Mouse (Mus musculus): Measurements from ENCODE around the gene Sgms2. TPM values are rescaled to one million over a fixed set of nuclear protein-coding genes. Genes with fewer than 3 reads are reported as not detected.

The Sgms2 gene
- polyA plus RNA-seq, 1 experiment: 0.51 TPM

DNA sequence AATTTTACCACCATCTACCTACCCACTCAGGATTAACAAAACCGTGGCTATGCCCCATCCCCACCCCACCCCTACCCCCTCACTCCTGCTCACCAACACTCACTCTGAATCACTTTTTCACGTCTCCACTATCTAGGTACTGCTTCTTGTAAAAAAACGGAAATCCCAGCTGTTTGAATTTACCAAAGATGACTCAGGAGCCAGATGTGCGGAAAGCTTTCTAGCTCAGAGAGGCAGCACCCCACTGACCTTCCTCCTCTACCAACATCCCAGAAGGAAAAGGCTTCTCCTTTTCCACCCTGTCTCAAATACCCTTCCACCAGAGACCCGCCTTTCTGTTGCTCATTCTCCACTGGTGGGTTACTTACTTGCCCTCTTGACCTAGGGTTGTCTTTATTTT is 135.2 kb downstream of the Sgms2 start:
- 69% methylated on average over 5 of the region's 5 CpGs for WGBS
- no peaks in the 10 kb centered on the region for H3K36me3 ChIP-seq (ENCODE audit: control insufficient read depth, insufficient read depth, low read length)
- H3K27me3 ChIP-seq (ENCODE audit: control insufficient read depth, insufficient read depth, low read length): no peaks in the 10 kb centered on the region
- H3K27ac ChIP-seq (ENCODE audit: insufficient read depth, low read length): no peak overlapping the region
- TF ChIP-seq CTCF (IDR thresholded peaks at IDR 0.05; ENCODE audit: extremely low read depth, insufficient read depth, insufficient read length, insufficient replicate concordance) (no peak), POLR2A (IDR thresholded peaks at IDR 0.05; ENCODE audit: low read depth, low read length) (no peak)
- H3K4me3 ChIP-seq (ENCODE audit: extremely low read depth, insufficient read depth, insufficient read length): no peak overlapping the region
- no peak for DNase-seq (ENCODE audit: low read depth in 1 of 2, low spot score in 2 of 2)
- no peaks in the 10 kb centered on the region for H3K4me1 ChIP-seq (ENCODE audit: control insufficient read depth, insufficient read depth, insufficient read length)

DNA sequence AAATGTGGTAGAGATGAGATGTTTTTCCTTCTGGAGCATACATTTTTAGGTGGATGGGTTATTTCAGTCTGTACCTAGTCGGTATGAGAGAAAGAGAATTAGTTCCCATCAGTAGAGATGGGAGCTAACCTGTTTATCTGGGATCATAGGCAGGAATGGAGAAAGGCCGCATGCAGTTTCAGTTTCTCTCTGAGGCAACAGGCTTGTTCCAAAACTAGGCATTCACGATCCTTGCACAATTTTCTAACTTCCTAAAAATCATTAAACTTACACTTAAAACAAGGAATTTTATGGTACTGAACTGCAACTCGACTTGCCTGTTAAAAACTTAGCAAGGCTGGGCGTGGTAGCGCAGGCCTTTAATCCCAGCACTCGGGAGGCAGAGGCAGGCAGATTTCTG is 140.7 kb downstream of the Sgms2 start:
- WGBS: 85% methylated on average over 7 of the region's 7 CpGs
- H3K27ac ChIP-seq (ENCODE audit: insufficient read depth, low read length): no peak overlapping the region
- DNase-seq (ENCODE audit: low read depth in 1 of 2, low spot score in 2 of 2): no peak
- H3K36me3 ChIP-seq (ENCODE audit: control insufficient read depth, insufficient read depth, low read length): no peaks in the 10 kb centered on the region
- no peak overlapping the region for H3K4me3 ChIP-seq (ENCODE audit: extremely low read depth, insufficient read depth, insufficient read length)
- H3K4me1 ChIP-seq (ENCODE audit: control insufficient read depth, insufficient read depth, insufficient read length): no peaks in the 10 kb centered on the region
- H3K27me3 ChIP-seq (ENCODE audit: control insufficient read depth, insufficient read depth, low read length): no peaks in the 10 kb centered on the region
- no peak for TF ChIP-seq POLR2A (IDR thresholded peaks at IDR 0.05; ENCODE audit: low read depth, low read length)
- no peak for TF ChIP-seq CTCF (IDR thresholded peaks at IDR 0.05; ENCODE audit: extremely low read depth, insufficient read depth, insufficient read length, insufficient replicate concordance)

- no peak overlapping the region for H3K27ac ChIP-seq (ENCODE audit: insufficient read depth, low read length)
- DNase-seq (ENCODE audit: low read depth in 1 of 2, low spot score in 2 of 2): no peak
- no peak for TF ChIP-seq CTCF (IDR thresholded peaks at IDR 0.05; ENCODE audit: extremely low read depth, insufficient read depth, insufficient read length, insufficient replicate concordance)
- WGBS: 92% methylated on average over 6 of the region's 6 CpGs
- H3K36me3 ChIP-seq (ENCODE audit: control insufficient read depth, insufficient read depth, low read length): no peaks in the 10 kb centered on the region
- H3K27me3 ChIP-seq (ENCODE audit: control insufficient read depth, insufficient read depth, low read length): no peaks in the 10 kb centered on the region
- H3K4me1 ChIP-seq (ENCODE audit: control insufficient read depth, insufficient read depth, insufficient read length): no peaks in the 10 kb centered on the region
- H3K4me3 ChIP-seq (ENCODE audit: extremely low read depth, insufficient read depth, insufficient read length): no peak overlapping the region
Measured at GRCm38 (mm10) chr3:131349013-131349412, 142.2 kb downstream of the Sgms2 start.

GRCm38 (mm10) chr3:131348579-131348950 is 142.6 kb downstream of the Sgms2 start:
- H3K27ac ChIP-seq (ENCODE audit: insufficient read depth, low read length): no peak overlapping the region
- 77% methylated on average over 3 of the region's 3 CpGs for WGBS
- no peaks in the 10 kb centered on the region for H3K4me1 ChIP-seq (ENCODE audit: control insufficient read depth, insufficient read depth, insufficient read length)
- TF ChIP-seq POLR2A (IDR thresholded peaks at IDR 0.05; ENCODE audit: low read depth, low read length): no peak
- TF ChIP-seq CTCF (IDR thresholded peaks at IDR 0.05; ENCODE audit: extremely low read depth, insufficient read depth, insufficient read length, insufficient replicate concordance): no peak
- no peak overlapping the region for H3K4me3 ChIP-seq (ENCODE audit: extremely low read depth, insufficient read depth, insufficient read length)
- no peaks in the 10 kb centered on the region for H3K27me3 ChIP-seq (ENCODE audit: control insufficient read depth, insufficient read depth, low read length)
- no peak for DNase-seq (ENCODE audit: low read depth in 1 of 2, low spot score in 2 of 2)
- no peaks in the 10 kb centered on the region for H3K36me3 ChIP-seq (ENCODE audit: control insufficient read depth, insufficient read depth, low read length)

DNA sequence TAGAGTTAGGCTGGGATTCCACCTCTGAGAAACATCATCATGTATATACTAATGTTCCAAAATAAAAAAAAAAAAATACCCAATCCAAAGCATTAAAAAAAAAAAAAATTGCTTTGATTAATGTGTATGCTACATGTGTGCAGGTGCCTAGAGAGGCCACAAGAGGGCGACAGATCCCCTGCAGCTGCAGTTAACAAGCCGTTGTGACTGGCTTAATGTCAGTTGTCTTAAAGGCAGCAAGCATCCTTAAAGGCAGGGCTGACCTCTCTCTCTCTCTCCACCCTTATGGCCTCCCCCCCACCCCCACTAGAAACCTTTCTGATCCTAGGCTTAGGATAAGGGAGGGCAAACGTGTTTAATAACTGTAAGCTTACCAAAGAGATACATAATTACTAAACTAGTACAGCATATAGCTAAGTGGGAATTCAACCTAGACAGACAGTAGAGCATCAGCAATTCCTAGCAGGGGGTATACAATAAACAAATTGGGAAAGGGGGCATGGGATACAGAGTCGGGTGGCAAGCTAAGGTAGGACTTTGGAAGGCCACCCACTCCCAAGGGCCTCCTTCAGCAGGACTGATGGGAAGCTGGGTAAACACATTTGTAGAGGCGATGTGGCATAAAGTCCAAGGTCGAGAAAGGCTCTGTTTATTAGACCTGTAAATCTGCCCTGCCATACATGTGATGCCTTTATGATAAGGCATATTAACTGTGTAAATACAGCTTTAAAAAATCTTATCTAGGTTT is 143.2 kb downstream of the Sgms2 start:
- WGBS: 64% methylated on average over 6 of the region's 6 CpGs
- TF ChIP-seq POLR2A (IDR thresholded peaks at IDR 0.05; ENCODE audit: low read depth, low read length) (no peak), CTCF (IDR thresholded peaks at IDR 0.05; ENCODE audit: extremely low read depth, insufficient read depth, insufficient read length, insufficient replicate concordance) (peak; percentile 19; the same call in 1 of the 2 replicates)

DNA sequence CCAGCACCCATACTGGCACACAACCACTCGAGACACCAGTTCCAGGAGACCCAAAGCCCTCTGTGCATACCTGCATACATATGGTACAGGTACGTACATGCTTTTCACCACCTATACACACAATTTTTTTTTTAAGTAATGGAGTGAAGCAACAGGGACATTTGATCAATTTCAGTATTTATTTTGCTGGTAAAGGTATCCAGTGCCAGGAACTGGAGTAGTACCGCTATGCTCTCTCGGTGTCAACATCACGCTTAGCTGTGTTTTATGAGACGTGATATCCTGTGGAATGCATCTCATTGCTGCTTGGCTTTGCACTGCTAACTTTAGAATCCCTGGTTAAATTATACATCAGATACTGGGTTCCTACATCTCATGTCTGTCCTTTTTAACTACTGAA is 145.3 kb downstream of the Sgms2 start:
- H3K27me3 ChIP-seq (ENCODE audit: control insufficient read depth, insufficient read depth, low read length): no peaks in the 10 kb centered on the region
- WGBS: 93% methylated on average over 6 of the region's 6 CpGs
- TF ChIP-seq POLR2A (IDR thresholded peaks at IDR 0.05; ENCODE audit: low read depth, low read length): no peak
- no peak for TF ChIP-seq CTCF (IDR thresholded peaks at IDR 0.05; ENCODE audit: extremely low read depth, insufficient read depth, insufficient read length, insufficient replicate concordance)

More for the DNA sequence above, 143.2 kb downstream of the Sgms2 start:
- H3K27ac ChIP-seq (ENCODE audit: insufficient read depth, low read length): no peak overlapping the region
- H3K4me3 ChIP-seq (ENCODE audit: extremely low read depth, insufficient read depth, insufficient read length): no peak overlapping the region
- no peak for DNase-seq (ENCODE audit: low read depth in 1 of 2, low spot score in 2 of 2)
- H3K4me1 ChIP-seq (ENCODE audit: control insufficient read depth, insufficient read depth, insufficient read length): no peaks in the 10 kb centered on the region
- H3K36me3 ChIP-seq (ENCODE audit: control insufficient read depth, insufficient read depth, low read length): no peaks in the 10 kb centered on the region
- no peaks in the 10 kb centered on the region for H3K27me3 ChIP-seq (ENCODE audit: control insufficient read depth, insufficient read depth, low read length)

DNA sequence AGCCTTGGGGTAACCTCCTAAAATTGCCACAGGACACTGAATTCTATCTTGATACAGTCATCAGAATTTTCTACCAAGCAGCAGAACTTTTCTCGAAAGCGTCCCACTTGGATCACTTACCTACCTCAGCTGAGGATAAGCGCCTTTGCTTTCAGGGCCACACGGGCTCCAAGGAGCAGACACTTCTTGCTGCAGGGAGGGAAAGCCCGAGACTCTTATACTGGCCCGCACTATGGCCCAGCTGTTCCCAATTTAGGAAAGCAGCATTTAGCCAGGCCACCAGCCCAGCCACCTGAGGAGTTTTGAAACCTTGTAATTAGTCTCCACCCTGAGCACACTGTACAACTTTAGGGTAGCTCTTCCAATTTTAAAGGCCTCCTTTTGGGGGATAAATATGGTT is 147.9 kb downstream of the Sgms2 start:
- 95% methylated on average over 6 of the region's 6 CpGs for WGBS
- Histone ChIP-seq H3K36me3 (ENCODE audit: control insufficient read depth, insufficient read depth, low read length) (no peaks in the 10 kb centered on the region), H3K27me3 (ENCODE audit: control insufficient read depth, insufficient read depth, low read length) (no peaks in the 10 kb centered on the region), H3K27ac (ENCODE audit: insufficient read depth, low read length) (no peak overlapping the region), H3K4me3 (ENCODE audit: extremely low read depth, insufficient read depth, insufficient read length) (no peak overlapping the region), H3K4me1 (ENCODE audit: control insufficient read depth, insufficient read depth, insufficient read length) (no peaks in the 10 kb centered on the region)
- no peak for TF ChIP-seq POLR2A (IDR thresholded peaks at IDR 0.05; ENCODE audit: low read depth, low read length)
- no peak for TF ChIP-seq CTCF (IDR thresholded peaks at IDR 0.05; ENCODE audit: extremely low read depth, insufficient read depth, insufficient read length, insufficient replicate concordance)
- no peak for DNase-seq (ENCODE audit: low read depth in 1 of 2, low spot score in 2 of 2)

More for the DNA sequence above, 145.3 kb downstream of the Sgms2 start:
- H3K27ac ChIP-seq (ENCODE audit: insufficient read depth, low read length): no peak overlapping the region
- H3K36me3 ChIP-seq (ENCODE audit: control insufficient read depth, insufficient read depth, low read length): no peaks in the 10 kb centered on the region
- DNase-seq (ENCODE audit: low read depth in 1 of 2, low spot score in 2 of 2): no peak
- H3K4me1 ChIP-seq (ENCODE audit: control insufficient read depth, insufficient read depth, insufficient read length): no peaks in the 10 kb centered on the region
- H3K4me3 ChIP-seq (ENCODE audit: extremely low read depth, insufficient read depth, insufficient read length): no peak overlapping the region

All from spleen, adult 2 months (tissue).